Mouse (Mus musculus): Measurements from ENCODE around the gene Gm19668.
"Not testable (repeated sequence)": the region's sequence is repeated elsewhere in the genome, so short reads cannot be mapped to it uniquely, and the experiment has no call there.

Gene Gm19668

DNA sequence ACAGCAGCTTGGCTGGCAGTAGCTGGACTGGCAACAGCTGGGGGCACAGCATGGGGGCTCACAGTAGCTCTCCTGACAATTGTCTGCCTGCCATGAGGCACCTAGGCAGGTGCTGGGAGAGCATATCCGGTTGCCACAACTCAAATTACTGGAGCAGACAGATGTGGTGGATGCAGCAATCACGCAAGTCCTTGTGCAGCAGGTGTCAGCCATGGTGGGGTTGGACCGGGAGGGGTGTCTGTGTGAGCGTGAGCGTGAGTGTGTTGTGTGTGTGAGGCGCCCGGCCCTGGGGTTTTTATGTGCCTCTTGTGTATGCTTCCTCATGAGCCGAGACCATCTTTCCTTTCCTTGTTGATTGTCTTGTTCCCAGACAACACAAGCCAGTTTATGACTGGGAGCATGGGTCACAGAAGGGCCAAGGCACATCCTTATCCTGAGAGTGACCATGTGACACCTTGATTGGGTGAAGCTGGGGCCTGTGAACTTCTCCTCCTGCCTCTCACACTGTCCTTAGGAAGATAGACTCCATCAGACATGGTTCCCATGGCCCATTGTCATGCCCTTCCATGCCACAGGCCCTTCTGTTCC, at the start of gene Gm19668:
Gene Gm19668 (minus strand): TSS at position 213 of the 588 bp plus-strand sequence.
- no peak for DNase-seq (ENCODE audit: low spot score in 2 of 2)

- no peak for DNase-seq (ENCODE audit: low spot score in 2 of 2)
Observed at GRCm38 (mm10) chr10:77847538-77847937, 48.6 kb upstream of the Gm19668 start.

DNA sequence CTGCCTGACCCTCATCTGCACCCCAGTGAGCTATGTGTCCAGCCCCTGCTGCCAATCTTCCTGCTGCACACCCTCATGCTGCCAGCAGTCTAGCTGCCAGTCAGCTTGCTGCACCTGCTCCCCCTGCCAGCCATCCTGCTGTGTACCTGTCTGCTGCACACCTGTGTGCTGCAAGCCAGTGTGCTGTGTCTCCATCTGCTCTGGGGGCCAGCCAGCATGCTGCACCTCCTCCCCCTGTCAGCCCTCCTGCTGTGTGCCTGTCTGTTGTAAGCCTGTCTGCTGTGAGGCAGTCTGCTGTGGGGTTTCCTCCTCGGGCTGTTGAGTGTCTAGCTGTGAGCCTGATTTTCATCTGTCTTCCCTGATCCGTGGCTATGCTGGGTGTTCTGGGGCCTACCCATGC, 48.0 kb upstream of the Gm19668 start:
- DNase-seq (ENCODE audit: low spot score in 2 of 2): no peak

DNA sequence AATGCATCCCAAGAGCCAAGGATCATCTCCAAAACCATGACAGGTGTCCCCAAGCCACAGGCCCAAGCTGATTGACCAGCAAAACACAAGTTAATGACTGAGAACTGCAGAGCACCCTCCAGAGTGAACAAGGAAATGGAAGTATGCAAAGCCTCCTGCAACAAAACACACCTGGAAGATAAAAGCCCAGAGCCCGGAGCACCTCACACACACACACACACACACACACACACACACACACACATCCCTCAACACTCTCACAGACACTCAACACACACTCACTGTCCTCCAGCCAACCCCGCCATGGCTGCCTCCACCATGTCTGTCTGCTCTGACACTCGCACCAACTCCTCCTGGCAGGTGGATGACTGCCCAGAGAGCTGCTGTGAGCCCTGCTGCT, 47.6 kb upstream of the Gm19668 start, which contains the start of gene Gm36176:
Gene Gm36176 (plus strand): TSS at position 301 of the 400 bp plus-strand sequence.
- no peak for DNase-seq (ENCODE audit: low spot score in 2 of 2)

- no peak for DNase-seq (ENCODE audit: low spot score in 2 of 2)
Observed at GRCm38 (mm10) chr10:77839006-77839405, 40.1 kb upstream of the Gm19668 start.

- DNase-seq (ENCODE audit: low spot score in 2 of 2): no peak
Observed at GRCm38 (mm10) chr10:77835647-77836046, 36.7 kb upstream of the Gm19668 start, which contains the start of gene Krtap10-10. Gene Krtap10-10 (plus strand): TSS chr10:77835947.

- DNase-seq (ENCODE audit: low spot score in 2 of 2): no peak
Observed at GRCm38 (mm10) chr10:77826951-77827350, 28.0 kb upstream of the Gm19668 start, which contains the start of gene Krtap10-4. Gene Krtap10-4 (minus strand): TSS chr10:77827095.

GRCm38 (mm10) chr10:77819203-77819602, 20.3 kb upstream of the Gm19668 start:
- no peak for DNase-seq (ENCODE audit: low spot score in 2 of 2)

- no peak for DNase-seq (ENCODE audit: low spot score in 2 of 2)
Observed at GRCm38 (mm10) chr10:77818523-77818922, 19.6 kb upstream of the Gm19668 start.

GRCm38 (mm10) chr10:77815514-77815913, 16.6 kb upstream of the Gm19668 start:
- DNase-seq (ENCODE audit: low spot score in 2 of 2): peak; percentile 14 to 50

- no peak for DNase-seq (ENCODE audit: low spot score in 2 of 2)
Observed at GRCm38 (mm10) chr10:77814382-77814781, 15.4 kb upstream of the Gm19668 start, which contains the start of gene Gm2696. Gene Gm2696 (plus strand): TSS chr10:77814682.

DNA sequence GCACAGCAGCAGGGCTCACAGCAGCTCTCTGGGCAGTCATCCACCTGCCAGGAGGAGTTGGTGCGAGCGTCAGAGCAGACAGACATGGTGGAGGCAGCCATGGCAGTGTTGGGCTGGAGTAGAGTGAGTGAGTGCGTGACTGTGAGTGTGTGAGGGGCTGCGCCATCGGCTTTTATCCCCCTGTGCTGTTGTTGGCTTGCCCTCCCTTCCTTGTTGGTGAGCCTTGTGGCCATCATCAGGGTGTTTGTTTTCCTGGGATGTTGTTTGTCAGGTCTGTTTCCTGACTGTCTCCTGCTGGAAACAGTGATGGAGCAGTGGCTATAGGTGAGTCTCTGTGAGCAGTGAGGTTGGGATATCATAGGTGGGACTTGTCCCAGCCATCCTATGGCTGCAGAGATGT, 12.8 kb upstream of the Gm19668 start, which contains the start of gene Gm9507:
Gene Gm9507 (minus strand): TSS at position 101 of the 400 bp plus-strand sequence.
- DNase-seq (ENCODE audit: low spot score in 2 of 2): no peak

DNA sequence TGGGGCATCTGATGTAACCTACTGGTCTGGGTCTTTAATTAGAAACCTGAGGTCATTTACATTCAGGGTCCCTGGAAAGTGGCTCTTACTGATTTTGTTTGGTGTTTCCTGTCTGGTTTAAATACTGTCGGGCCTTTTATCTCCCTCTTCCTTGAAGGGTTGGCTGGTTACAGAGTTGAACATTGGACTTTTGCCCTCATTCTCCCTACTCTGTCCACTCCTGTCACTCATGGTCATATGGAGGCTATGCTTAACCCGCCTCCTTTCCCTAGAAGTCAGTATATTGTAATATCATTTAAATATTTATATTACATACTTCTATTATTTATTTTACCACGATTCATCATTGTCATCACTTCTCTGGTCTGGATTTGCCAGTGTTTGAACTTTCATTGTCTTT, 5.2 kb upstream of the Gm19668 start:
- DNase-seq (ENCODE audit: low spot score in 2 of 2): no peak

GRCm38 (mm10) chr10:77798164-77798920, 591 bp downstream of the Gm19668 start:
- DNase-seq (ENCODE audit: low spot score in 2 of 2): not testable (repeated sequence)

- no peak for DNase-seq (ENCODE audit: low spot score in 2 of 2)
Observed at GRCm38 (mm10) chr10:77797677-77798076, 1.3 kb downstream of the Gm19668 start.

- DNase-seq (ENCODE audit: low spot score in 2 of 2): no peak
Observed at GRCm38 (mm10) chr10:77794976-77795375, 4.0 kb downstream of the Gm19668 start, which contains the start of gene Gm9639. Gene Gm9639 (minus strand): TSS chr10:77795076.

- DNase-seq (ENCODE audit: low spot score in 2 of 2): no peak
Observed at GRCm38 (mm10) chr10:77788621-77789020, 10.3 kb downstream of the Gm19668 start.

DNA sequence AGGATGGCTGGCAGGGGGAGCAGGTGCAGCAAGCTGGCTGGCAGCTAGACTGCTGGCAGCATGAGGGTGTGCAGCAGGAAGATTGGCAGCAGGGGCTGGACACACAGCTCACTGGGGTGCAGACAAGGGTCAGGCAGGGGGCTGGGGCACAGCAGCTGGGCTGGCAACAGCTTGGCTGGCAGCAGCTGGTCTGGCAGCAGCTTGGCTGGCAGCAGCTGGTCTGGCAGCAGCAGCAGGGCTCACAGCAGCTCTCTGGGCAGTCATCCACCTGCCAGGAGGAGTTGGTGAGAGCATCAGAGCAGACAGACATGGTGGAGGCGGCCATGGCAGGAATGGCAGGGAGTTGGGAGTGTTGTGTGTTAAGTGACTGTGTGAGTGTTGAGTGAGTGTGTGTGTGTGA, 11.1 kb downstream of the Gm19668 start, which contains the start of gene Gm7137:
Gene Gm7137 (minus strand): TSS at position 325 of the 400 bp plus-strand sequence.
- not testable (repeated sequence) for DNase-seq (ENCODE audit: low spot score in 2 of 2)

GRCm38 (mm10) chr10:77783396-77783795, 15.5 kb downstream of the Gm19668 start:
- DNase-seq (ENCODE audit: low spot score in 2 of 2): not testable (repeated sequence)

DNA sequence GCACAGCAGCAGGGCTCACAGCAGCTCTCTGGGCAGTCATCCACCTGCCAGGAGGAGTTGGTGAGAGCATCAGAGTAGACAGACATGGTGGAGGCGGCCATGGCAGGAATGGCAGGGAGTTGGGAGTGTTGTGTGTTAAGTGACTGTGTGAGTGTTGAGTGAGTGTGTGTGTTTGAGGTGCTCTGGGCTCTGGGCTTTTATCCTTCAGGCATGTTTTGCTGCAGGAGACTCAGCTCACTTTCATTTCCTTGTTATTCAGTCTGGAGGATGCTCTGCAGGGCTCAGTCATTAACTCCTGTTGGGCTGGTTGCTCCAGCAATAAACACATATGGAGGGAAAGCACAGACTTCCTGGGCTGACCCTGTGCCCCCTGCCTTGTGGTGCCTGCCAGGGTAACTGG, 16.5 kb downstream of the Gm19668 start, which contains the start of gene Gm3250:
Gene Gm3250 (minus strand): TSS at position 101 of the 400 bp plus-strand sequence.
- not testable (repeated sequence) for DNase-seq (ENCODE audit: low spot score in 2 of 2)

- not testable (repeated sequence) for DNase-seq (ENCODE audit: low spot score in 2 of 2)
Observed at GRCm38 (mm10) chr10:77776844-77777243, 22.1 kb downstream of the Gm19668 start, which contains the start of gene Gm7138. Gene Gm7138 (minus strand): TSS chr10:77776944.

DNA sequence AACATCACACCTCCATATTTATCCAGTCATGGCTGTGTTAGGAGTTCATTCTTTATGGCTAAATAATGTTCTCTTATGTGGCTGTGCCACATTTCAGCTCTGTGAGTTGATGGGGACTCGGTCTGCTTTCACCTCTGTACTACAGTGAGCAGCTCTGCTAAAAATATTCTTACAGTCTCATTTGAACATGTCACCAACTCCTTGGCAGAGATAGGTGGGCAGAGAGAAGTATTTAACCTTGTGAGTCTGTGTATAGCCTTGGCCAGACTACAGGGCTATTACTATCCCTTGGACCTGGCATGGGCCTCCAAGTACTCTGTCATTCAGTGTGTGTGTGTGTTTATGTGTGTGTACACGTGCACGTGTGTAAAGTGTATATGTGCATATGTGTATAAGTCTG, 26.8 kb downstream of the Gm19668 start:
- DNase-seq (ENCODE audit: low spot score in 2 of 2): not testable (repeated sequence)

Measured in spleen, postnatal 10 days (tissue).